Mouse (Mus musculus): Measurements from ENCODE around the gene Ampd3. TPM values are rescaled to one million over a fixed set of nuclear protein-coding genes. Genes with fewer than 3 reads are reported as not detected.

Gene Ampd3
- polyA plus RNA-seq, 1 experiment from 2014 or later, result 7.9 TPM

GRCm38 (mm10) chr7:110810995-110811394 is 43.0 kb downstream of the Ampd3 start:
- WGBS, result 76% methylated on average over 8 of the region's 8 CpGs

GRCm38 (mm10) chr7:110811529-110811928 is 43.5 kb downstream of the Ampd3 start:
- Histone ChIP-seq H3K4me2 (ENCODE audit: low read length) (no peak overlapping the region), H3K36me3 (ENCODE audit: control insufficient read depth, insufficient read depth, low read length) (peaks cover 62% of the 10 kb centered on the region), H3K9ac (ENCODE audit: low read length) (no peak overlapping the region), H3K9me3 (ENCODE audit: control insufficient read depth, low read length) (no peaks in the 10 kb centered on the region), H3K4me3 (ENCODE audit: control insufficient read depth in 1 of 2, insufficient read depth in 1 of 2, low read depth in 1 of 2, low read length in 2 of 2) (no peak overlapping the region), H3K27me3 (ENCODE audit: control insufficient read depth, insufficient read depth, low read length) (no peaks in the 10 kb centered on the region), H3K27ac (replicated peaks in 1 of 2; ENCODE audit: control insufficient read depth in 1 of 2, insufficient read depth in 1 of 2, low read depth in 2 of 2, low read length in 2 of 2) (no peak overlapping the region), H3K4me1 (ENCODE audit: control insufficient read depth in 2 of 2, insufficient read depth in 2 of 2, low read length in 2 of 2) (peaks cover 2 to 14% of the 10 kb centered on the region in 2 experiments; a peak in 3 of 4 replicates)
- ATAC-seq (ENCODE audit: insufficient number of reproducible peaks, insufficient read depth, low FRiP score, low read depth), result no peak
- 70% methylated on average over 5 of the region's 5 CpGs for WGBS

More at GRCm38 (mm10) chr7:110810995-110811394, 43.0 kb downstream of the Ampd3 start:
- Histone ChIP-seq H3K4me3 (ENCODE audit: control insufficient read depth in 1 of 2, insufficient read depth in 1 of 2, low read depth in 1 of 2, low read length in 2 of 2) (no peak overlapping the region), H3K27me3 (ENCODE audit: control insufficient read depth, insufficient read depth, low read length) (no peaks in the 10 kb centered on the region), H3K9me3 (ENCODE audit: control insufficient read depth, low read length) (no peaks in the 10 kb centered on the region), H3K4me2 (ENCODE audit: low read length) (no peak overlapping the region), H3K27ac (replicated peaks in 1 of 2; ENCODE audit: control insufficient read depth in 1 of 2, insufficient read depth in 1 of 2, low read depth in 2 of 2, low read length in 2 of 2) (no peak overlapping the region), H3K9ac (ENCODE audit: low read length) (no peak overlapping the region), H3K36me3 (ENCODE audit: control insufficient read depth, insufficient read depth, low read length) (peaks cover 62% of the 10 kb centered on the region), H3K4me1 (ENCODE audit: control insufficient read depth in 2 of 2, insufficient read depth in 2 of 2, low read length in 2 of 2) (peaks cover 2 to 14% of the 10 kb centered on the region in 2 experiments; a peak in 3 of 4 replicates)
- peak; percentile 22; the same call in 1 of the 2 replicates for ATAC-seq (ENCODE audit: insufficient number of reproducible peaks, insufficient read depth, low FRiP score, low read depth)

- H3K9me3 ChIP-seq (ENCODE audit: control insufficient read depth, low read length), result no peaks in the 10 kb centered on the region
- no peak overlapping the region for H3K27ac ChIP-seq (replicated peaks in 1 of 2; ENCODE audit: control insufficient read depth in 1 of 2, insufficient read depth in 1 of 2, low read depth in 2 of 2, low read length in 2 of 2)
- H3K4me1 ChIP-seq (ENCODE audit: control insufficient read depth in 2 of 2, insufficient read depth in 2 of 2, low read length in 2 of 2), result peaks cover under 1 to 16% of the 10 kb centered on the region in 2 experiments
- ATAC-seq (ENCODE audit: insufficient number of reproducible peaks, insufficient read depth, low FRiP score, low read depth), result no peak
- peaks cover 56% of the 10 kb centered on the region for H3K36me3 ChIP-seq (ENCODE audit: control insufficient read depth, insufficient read depth, low read length)
- H3K27me3 ChIP-seq (ENCODE audit: control insufficient read depth, insufficient read depth, low read length), result no peaks in the 10 kb centered on the region
- WGBS, result 58% methylated on average over 1 of the region's 1 CpGs
- H3K9ac ChIP-seq (ENCODE audit: low read length), result no peak overlapping the region
- H3K4me3 ChIP-seq (ENCODE audit: control insufficient read depth in 1 of 2, insufficient read depth in 1 of 2, low read depth in 1 of 2, low read length in 2 of 2), result no peak overlapping the region
- H3K4me2 ChIP-seq (ENCODE audit: low read length), result no peak overlapping the region
Observed at GRCm38 (mm10) chr7:110813983-110814382, 46.0 kb downstream of the Ampd3 start.

GRCm38 (mm10) chr7:110816037-110816436 is 48.0 kb downstream of the Ampd3 start:
- Histone ChIP-seq H3K27ac (replicated peaks in 1 of 2; ENCODE audit: control insufficient read depth in 1 of 2, insufficient read depth in 1 of 2, low read depth in 2 of 2, low read length in 2 of 2) (no peak overlapping the region), H3K4me3 (ENCODE audit: control insufficient read depth in 1 of 2, insufficient read depth in 1 of 2, low read depth in 1 of 2, low read length in 2 of 2) (no peak overlapping the region)

GRCm38 (mm10) chr7:110818206-110818605 is 50.2 kb downstream of the Ampd3 start:
- H3K36me3 ChIP-seq (ENCODE audit: control insufficient read depth, insufficient read depth, low read length), result peaks cover 30% of the 10 kb centered on the region
- no peak for ATAC-seq (ENCODE audit: insufficient number of reproducible peaks, insufficient read depth, low FRiP score, low read depth)
- 52% methylated on average over 6 of the region's 6 CpGs for WGBS
- no peaks in the 10 kb centered on the region for H3K27me3 ChIP-seq (ENCODE audit: control insufficient read depth, insufficient read depth, low read length)
- 0 out of 4 replicates have a peak overlapping the region, but pooled peaks of 1 of the 2 experiments have one; percentile 0 for H3K27ac ChIP-seq (replicated peaks in 1 of 2; ENCODE audit: control insufficient read depth in 1 of 2, insufficient read depth in 1 of 2, low read depth in 2 of 2, low read length in 2 of 2)
- no peak overlapping the region for H3K4me2 ChIP-seq (ENCODE audit: low read length)
- peaks cover 6 to 45% of the 10 kb centered on the region in 2 experiments for H3K4me1 ChIP-seq (ENCODE audit: control insufficient read depth in 2 of 2, insufficient read depth in 2 of 2, low read length in 2 of 2)
- no peak overlapping the region for H3K4me3 ChIP-seq (ENCODE audit: control insufficient read depth in 1 of 2, insufficient read depth in 1 of 2, low read depth in 1 of 2, low read length in 2 of 2)
- no peak overlapping the region for H3K9ac ChIP-seq (ENCODE audit: low read length)
- H3K9me3 ChIP-seq (ENCODE audit: control insufficient read depth, low read length), result no peaks in the 10 kb centered on the region

More at GRCm38 (mm10) chr7:110816037-110816436, 48.0 kb downstream of the Ampd3 start:
- Histone ChIP-seq H3K27me3 (ENCODE audit: control insufficient read depth, insufficient read depth, low read length) (no peaks in the 10 kb centered on the region), H3K9me3 (ENCODE audit: control insufficient read depth, low read length) (no peaks in the 10 kb centered on the region), H3K4me2 (ENCODE audit: low read length) (no peak overlapping the region), H3K9ac (ENCODE audit: low read length) (no peak overlapping the region), H3K4me1 (ENCODE audit: control insufficient read depth in 2 of 2, insufficient read depth in 2 of 2, low read length in 2 of 2) (peaks cover 4 to 31% of the 10 kb centered on the region in 2 experiments), H3K36me3 (ENCODE audit: control insufficient read depth, insufficient read depth, low read length) (peaks cover 42% of the 10 kb centered on the region)
- 61% methylated on average over 5 of the region's 5 CpGs for WGBS
- no peak for ATAC-seq (ENCODE audit: insufficient number of reproducible peaks, insufficient read depth, low FRiP score, low read depth)

- peak; percentile 29; the same call in 1 of the 2 replicates for ATAC-seq (ENCODE audit: insufficient number of reproducible peaks, insufficient read depth, low FRiP score, low read depth)
- no peak overlapping the region for H3K4me3 ChIP-seq (ENCODE audit: control insufficient read depth in 1 of 2, insufficient read depth in 1 of 2, low read depth in 1 of 2, low read length in 2 of 2)
- H3K9me3 ChIP-seq (ENCODE audit: control insufficient read depth, low read length), result no peaks in the 10 kb centered on the region
- no peak overlapping the region for H3K27ac ChIP-seq (replicated peaks in 1 of 2; ENCODE audit: control insufficient read depth in 1 of 2, insufficient read depth in 1 of 2, low read depth in 2 of 2, low read length in 2 of 2)
- no peak overlapping the region for H3K9ac ChIP-seq (ENCODE audit: low read length)
- peaks cover 31% of the 10 kb centered on the region for H3K36me3 ChIP-seq (ENCODE audit: control insufficient read depth, insufficient read depth, low read length)
- H3K4me1 ChIP-seq (ENCODE audit: control insufficient read depth in 2 of 2, insufficient read depth in 2 of 2, low read length in 2 of 2), result peaks cover 6 to 52% of the 10 kb centered on the region in 2 experiments
- no peak overlapping the region for H3K4me2 ChIP-seq (ENCODE audit: low read length)
- 38% methylated on average over 11 of the region's 11 CpGs for WGBS
- no peaks in the 10 kb centered on the region for H3K27me3 ChIP-seq (ENCODE audit: control insufficient read depth, insufficient read depth, low read length)
Observed at GRCm38 (mm10) chr7:110818787-110819350, 50.9 kb downstream of the Ampd3 start.

GRCm38 (mm10) chr7:110821068-110821467 is 53.1 kb downstream of the Ampd3 start:
- Histone ChIP-seq H3K27ac (replicated peaks in 1 of 2; ENCODE audit: control insufficient read depth in 1 of 2, insufficient read depth in 1 of 2, low read depth in 2 of 2, low read length in 2 of 2) (peak overlapping the region; percentile 48 to 72; a peak in 3 of 4 replicates), H3K36me3 (ENCODE audit: control insufficient read depth, insufficient read depth, low read length) (peaks cover 23% of the 10 kb centered on the region), H3K4me1 (ENCODE audit: control insufficient read depth in 2 of 2, insufficient read depth in 2 of 2, low read length in 2 of 2) (peaks cover 6 to 58% of the 10 kb centered on the region in 2 experiments), H3K27me3 (ENCODE audit: control insufficient read depth, insufficient read depth, low read length) (no peaks in the 10 kb centered on the region), H3K9me3 (ENCODE audit: control insufficient read depth, low read length) (no peaks in the 10 kb centered on the region), H3K9ac (ENCODE audit: low read length) (no peak overlapping the region), H3K4me2 (ENCODE audit: low read length) (peak overlapping the region; percentile 16), H3K4me3 (ENCODE audit: control insufficient read depth in 1 of 2, insufficient read depth in 1 of 2, low read depth in 1 of 2, low read length in 2 of 2) (no peak overlapping the region)
- peak; percentile 51 for ATAC-seq (ENCODE audit: insufficient number of reproducible peaks, insufficient read depth, low FRiP score, low read depth)
- WGBS, result 4% methylated on average over 5 of the region's 5 CpGs

All from heart, embryonic 14.5 days (tissue).